Mouse (Mus musculus) CD8-positive naive resting alpha-beta T cell, adult 57 days (primary cell): ENCODE results near the gene Muc4. TPM values are rescaled to one million over a fixed set of nuclear protein-coding genes. Genes with fewer than 3 reads are reported as not detected.

Source experiments
- total RNA-seq: library from RNA; stranded (reverse); gene quantifications from one replicate; pipeline ENCODE4 v1.2.4, GENCODE M21; 2023

The Muc4 gene
- not detected for total RNA-seq

DNA sequence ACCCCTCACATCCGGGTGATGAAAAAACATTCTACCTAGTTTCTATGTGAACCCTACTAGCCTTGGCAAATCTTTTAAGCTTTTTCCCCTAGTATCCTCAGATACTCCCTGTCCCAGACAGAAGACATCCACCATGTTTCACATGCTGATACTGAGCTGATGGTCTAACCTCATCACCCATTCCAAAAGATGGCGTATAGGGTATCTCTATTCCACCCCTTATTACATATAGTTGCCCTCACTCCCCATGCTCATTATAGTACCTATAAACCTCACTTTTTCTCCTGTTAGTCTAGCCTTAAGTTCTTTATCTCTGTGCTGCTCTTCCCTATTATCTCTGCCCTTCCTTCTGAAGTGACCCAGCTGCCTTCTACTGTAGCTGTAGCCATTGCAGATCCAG lies at the start of gene Muc4:
Gene Muc4 (plus strand): TSS at position 301 of the 400 bp plus-strand sequence.

DNA sequence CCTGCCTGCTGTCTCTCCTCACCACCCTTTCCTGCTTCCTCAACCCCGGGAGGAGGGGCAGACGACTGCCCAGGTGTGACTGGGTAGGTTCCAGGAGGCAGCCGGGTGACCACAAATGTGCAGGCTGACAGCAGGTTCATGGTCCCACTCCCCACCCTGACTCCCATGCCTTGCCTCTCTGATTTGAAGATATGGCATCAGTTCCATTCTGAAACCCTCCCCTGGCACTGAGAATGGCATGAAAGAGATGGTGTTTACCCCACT lies 61.7 kb downstream of the Muc4 start, which contains the start of gene Muc20:
Gene Muc20 (minus strand): TSS at position 10 of the 264 bp plus-strand sequence.

GRCm38 (mm10) chr16:32810321-32810720 lies 74.6 kb downstream of the Muc4 start, which contains the start of gene Smbd1:
Smbd1 (minus strand) TSS chr16:32810477.

Other genes starting within 250 kb of the Muc4 start
- gene Slc51a, start 248.0 kb upstream of the Muc4 start, total RNA-seq = not detected
- gene Zdhhc19, start 239.6 kb upstream of the Muc4 start, total RNA-seq = not detected
- gene Tfrc, start 127.0 kb upstream of the Muc4 start, total RNA-seq = 82.9 TPM
- gene Tnk2, start 92.0 kb upstream of the Muc4 start, total RNA-seq = 42.7 TPM
- gene Muc20, start 61.5 kb downstream of the Muc4 start, total RNA-seq = not detected
- not detected for gene Smbd1, start 74.6 kb downstream of the Muc4 start, total RNA-seq
- 54.4 TPM for gene Fyttd1, start 141.6 kb downstream of the Muc4 start, total RNA-seq
- gene Rubcn, start 141.9 kb downstream of the Muc4 start, total RNA-seq = 26.7 TPM
- gene Lrch3, start 178.2 kb downstream of the Muc4 start, total RNA-seq = 79.3 TPM